10 mouse cellular contexts compared by ENCODE assay signal in genomic region chr6:143259169-143259629, GRCm38 (mm10).
DNase-seq lines count a peak whose midpoint lies in the region; ATAC-seq lines count a peak whose summit lies in the region.
"Had no signal": no experiment of that assay in that cellular context is flagged by ENCODE, and none has a peak within 500 bp of the region (broad histone marks: within the 10 kb centered on the region; RNA-seq: fewer than 3 reads in every experiment).

No protein-coding gene starts in this region.

- H3K36me3 ChIP-seq in hindbrain, embryonic 15.5 days = no peaks in the 10 kb centered on the region
- H3K36me3 ChIP-seq in neural tube, embryonic 13.5 days = no peaks in the 10 kb centered on the region

- H3K4me2 ChIP-seq in hindbrain, embryonic 15.5 days = peak overlapping the region; percentile 49
- peak overlapping the region; percentile 49 for H3K4me2 ChIP-seq in neural tube, embryonic 13.5 days

- DNase-seq in left cerebral cortex, postnatal 25 days (ENCODE audit: low spot score in 2 of 2) = peak; percentile 22 to 32
- DNase-seq in left cerebral cortex, adult 9 months (ENCODE audit: low spot score in 2 of 2) = no peak
- DNase-seq in embryo, embryonic 10 days (ENCODE audit: low spot score) = peak; percentile 50
- DNase-seq in heart, adult 11 months = no peak
- DNase-seq in heart, postnatal 14 days = no peak
- DNase-seq: heart, adult 2 months had no signal

- H3K4me1 ChIP-seq in hindbrain, embryonic 15.5 days (replicated peaks) = peaks cover 32% of the 10 kb centered on the region
- H3K4me1 ChIP-seq in neural tube, embryonic 13.5 days (replicated peaks) = peaks cover 46% of the 10 kb centered on the region

- peak overlapping the region; percentile 5 for H3K4me3 ChIP-seq in hindbrain, embryonic 15.5 days
- peak overlapping the region; percentile 11 for H3K4me3 ChIP-seq in neural tube, embryonic 13.5 days
- H3K4me3 ChIP-seq: heart, adult 2 months; myocyte had no signal

- no peak overlapping the region for H3K9ac ChIP-seq in hindbrain, embryonic 15.5 days
- 0 out of 2 replicates have a peak overlapping the region, but pooled peaks have one; percentile 53 for H3K9ac ChIP-seq in neural tube, embryonic 13.5 days

- H3K27me3 ChIP-seq in hindbrain, embryonic 15.5 days = no peaks in the 10 kb centered on the region
- peaks cover 23% of the 10 kb centered on the region for H3K27me3 ChIP-seq in neural tube, embryonic 13.5 days

- intact Hi-C loops in left cerebral cortex, postnatal 25 days (cut with DNase I) = no loop called here
- intact Hi-C loops in heart, postnatal 14 days (cut with DNase I) = no loop called here

- 12% methylated on average over 17 of the region's 17 CpGs for WGBS in hindbrain, embryonic 15.5 days
- 20% methylated on average over 17 of the region's 17 CpGs for WGBS in neural tube, embryonic 13.5 days

- no peaks in the 10 kb centered on the region for H3K9me3 ChIP-seq in hindbrain, embryonic 15.5 days
- no peaks in the 10 kb centered on the region for H3K9me3 ChIP-seq in neural tube, embryonic 13.5 days

- ATAC-seq in hindbrain, embryonic 15.5 days (ENCODE audit: low FRiP score, low read depth) = peak; percentile 77
- peak; percentile 75 for ATAC-seq in neural tube, embryonic 13.5 days (ENCODE audit: low read depth)
- no peak for ATAC-seq in megakaryocyte progenitor cell, adult 5-6 weeks (replicated peaks; ENCODE audit: poor library complexity)

- H3K27ac ChIP-seq in hindbrain, embryonic 15.5 days (replicated peaks) = peak overlapping the region; percentile 40
- peak overlapping the region; percentile 43 for H3K27ac ChIP-seq in neural tube, embryonic 13.5 days (replicated peaks)
- H3K27ac ChIP-seq: heart, adult 2 months had no signal

Comparison
In these comparisons a context has a peak if more than half of its experiments do, and no peak if none do; other contexts are left out.
1. DNase-seq: peak in left cerebral cortex, postnatal 25 days (2 of 2) and embryo, embryonic 10 days (single experiment); none in left cerebral cortex, adult 9 months (0 of 2), heart, adult 11 months (single experiment) and heart, postnatal 14 days (0 of 2).